Mouse (Mus musculus) embryonic facial prominence, embryonic 10.5 days (tissue): ENCODE results near the gene Ssr3. TPM values are rescaled to one million over a fixed set of nuclear protein-coding genes. Genes with fewer than 3 reads are reported as not detected.

Experiments used
- DNase-seq: peaks from one replicate; pipeline ENCODE4 v3.0.0-alpha.2; 2017; ENCODE audit warnings: low spot score
- H3K27ac ChIP-seq: fragments of 300-500 bp; sonication (generic); replicated peaks from 2 replicates; pipeline ENCODE4 v1.5.1; 2016; ENCODE audit warnings: mild to moderate bottlenecking
- H3K27me3 ChIP-seq: fragments of 300-500 bp; sonication (generic); replicated peaks from 2 replicates; pipeline ENCODE4 v1.6.1; 2016; ENCODE audit warnings: low read depth, mild to moderate bottlenecking; ENCODE audit not compliant: poor library complexity, severe bottlenecking
- H3K36me3 ChIP-seq: fragments of 300-500 bp; sonication (generic); replicated peaks from 2 replicates; pipeline ENCODE4 v1.6.1; 2016; ENCODE audit warnings: mild to moderate bottlenecking, moderate library complexity
- H3K4me1 ChIP-seq: fragments of 300-500 bp; sonication (generic); 2 replicates; pipeline ENCODE4 v1.6.1; 2016
- H3K4me3 ChIP-seq: fragments of 300-500 bp; sonication (generic); 2 replicates; pipeline ENCODE4 v1.5.1; 2016; ENCODE audit warnings: mild to moderate bottlenecking, moderate library complexity
- H3K9me3 ChIP-seq: fragments of 300-500 bp; sonication (generic); 2 replicates; pipeline ENCODE4 v1.6.1; 2016; ENCODE audit warnings: mild to moderate bottlenecking
- WGBS: fragments of 180-500 bp; shearing (Covaris S2); methylation state at CpG from one replicate; pipeline ENCODE4 v1.1.7; 2016; 5-methylcytosine and 5-hydroxymethylcytosine counted together
- polyA plus RNA-seq: library from polyadenylated mRNA; unstranded; fragments of >200 nt; fragmentation: Nextera tagmentation; extraction: Ambion mirVana; gene quantifications from 2 replicates; pipeline ENCODE4 v1.2.1, GENCODE M21; 2016

The Ssr3 gene
- polyA plus RNA-seq, 1 experiment from 2014 or later: 226 TPM

- Histone ChIP-seq H3K9me3 (no peaks in the 10 kb centered on the region), H3K27ac (no peak overlapping the region), H3K4me3 (no peak overlapping the region), H3K4me1 (peaks cover 5% of the 10 kb centered on the region; the same call in 1 of the 2 replicates), H3K36me3 (peaks cover 55% of the 10 kb centered on the region), H3K27me3 (no peaks in the 10 kb centered on the region)
- no peak for DNase-seq
- 68% methylated on average over 4 of the region's 4 CpGs for WGBS
Measured at GRCm38 (mm10) chr3:65367944-65368343, 24.5 kb downstream of the Ssr3 start.

GRCm38 (mm10) chr3:65365921-65366710 lies 26.3 kb downstream of the Ssr3 start:
- H3K36me3 ChIP-seq: peaks cover 37% of the 10 kb centered on the region
- no peak overlapping the region for H3K4me3 ChIP-seq
- H3K9me3 ChIP-seq: no peaks in the 10 kb centered on the region
- no peak overlapping the region for H3K27ac ChIP-seq
- peaks cover 5% of the 10 kb centered on the region; the same call in 1 of the 2 replicates for H3K4me1 ChIP-seq
- 88% methylated on average over 10 of the region's 10 CpGs for WGBS
- H3K27me3 ChIP-seq: no peaks in the 10 kb centered on the region
- DNase-seq: no peak

GRCm38 (mm10) chr3:65365184-65365583 lies 27.2 kb downstream of the Ssr3 start:
- H3K9me3 ChIP-seq: no peaks in the 10 kb centered on the region
- H3K4me1 ChIP-seq: peaks cover 5% of the 10 kb centered on the region; the same call in 1 of the 2 replicates
- no peak for DNase-seq
- no peak overlapping the region for H3K4me3 ChIP-seq
- WGBS: 64% methylated on average over 6 of the region's 6 CpGs
- no peaks in the 10 kb centered on the region for H3K27me3 ChIP-seq
- no peak overlapping the region for H3K27ac ChIP-seq
- H3K36me3 ChIP-seq: peaks cover 28% of the 10 kb centered on the region

- WGBS: 88% methylated on average over 1 of the region's 1 CpGs
- Histone ChIP-seq H3K9me3 (no peaks in the 10 kb centered on the region), H3K4me3 (no peak overlapping the region), H3K4me1 (peaks cover 6% of the 10 kb centered on the region), H3K27me3 (no peaks in the 10 kb centered on the region), H3K36me3 (peaks cover 18% of the 10 kb centered on the region), H3K27ac (no peak overlapping the region)
- DNase-seq: no peak
Measured at GRCm38 (mm10) chr3:65363438-65363837, 29.0 kb downstream of the Ssr3 start.

GRCm38 (mm10) chr3:65360163-65360969 lies 32.1 kb downstream of the Ssr3 start:
- no peak overlapping the region for H3K27ac ChIP-seq
- peaks cover 6% of the 10 kb centered on the region; the same call in 1 of the 2 replicates for H3K36me3 ChIP-seq
- H3K27me3 ChIP-seq: no peaks in the 10 kb centered on the region
- 84% methylated on average over 8 of the region's 8 CpGs for WGBS
- H3K9me3 ChIP-seq: no peaks in the 10 kb centered on the region
- no peak overlapping the region for H3K4me3 ChIP-seq
- peaks cover 10% of the 10 kb centered on the region for H3K4me1 ChIP-seq
- no peak for DNase-seq

GRCm38 (mm10) chr3:65358841-65359240 lies 33.6 kb downstream of the Ssr3 start:
- Histone ChIP-seq H3K4me3 (no peak overlapping the region), H3K36me3 (peaks cover 6% of the 10 kb centered on the region; the same call in 1 of the 2 replicates), H3K9me3 (no peaks in the 10 kb centered on the region), H3K27me3 (no peaks in the 10 kb centered on the region), H3K27ac (no peak overlapping the region), H3K4me1 (peaks cover 5% of the 10 kb centered on the region; the same call in 1 of the 2 replicates)
- WGBS: 84% methylated on average over 2 of the region's 2 CpGs
- DNase-seq: no peak

GRCm38 (mm10) chr3:65358275-65358674 lies 34.1 kb downstream of the Ssr3 start:
- Histone ChIP-seq H3K9me3 (no peaks in the 10 kb centered on the region), H3K27ac (no peak overlapping the region), H3K36me3 (peaks cover 3% of the 10 kb centered on the region; the same call in 1 of the 2 replicates), H3K27me3 (no peaks in the 10 kb centered on the region), H3K4me1 (peaks cover 5% of the 10 kb centered on the region; the same call in 1 of the 2 replicates), H3K4me3 (no peak overlapping the region)
- DNase-seq: no peak
- 56% methylated on average over 2 of the region's 2 CpGs for WGBS

- Histone ChIP-seq H3K27me3 (no peaks in the 10 kb centered on the region), H3K36me3 (no peaks in the 10 kb centered on the region), H3K4me1 (peaks cover 5% of the 10 kb centered on the region; the same call in 1 of the 2 replicates), H3K4me3 (no peak overlapping the region), H3K27ac (no peak overlapping the region), H3K9me3 (no peaks in the 10 kb centered on the region)
- DNase-seq: no peak
- WGBS: 84% methylated on average over 6 of the region's 6 CpGs
Measured at GRCm38 (mm10) chr3:65355479-65355878, 36.9 kb downstream of the Ssr3 start.

GRCm38 (mm10) chr3:65353263-65354037 lies 39.0 kb downstream of the Ssr3 start:
- WGBS: 76% methylated on average over 10 of the region's 10 CpGs
- Histone ChIP-seq H3K27ac (no peak overlapping the region), H3K4me3 (no peak overlapping the region), H3K27me3 (no peaks in the 10 kb centered on the region), H3K36me3 (no peaks in the 10 kb centered on the region), H3K4me1 (peaks cover 4% of the 10 kb centered on the region; the same call in 1 of the 2 replicates), H3K9me3 (no peaks in the 10 kb centered on the region)
- DNase-seq: no peak

- Histone ChIP-seq H3K27ac (no peak overlapping the region), H3K4me3 (no peak overlapping the region), H3K9me3 (no peaks in the 10 kb centered on the region), H3K36me3 (no peaks in the 10 kb centered on the region), H3K4me1 (no peaks in the 10 kb centered on the region), H3K27me3 (no peaks in the 10 kb centered on the region)
- 52% methylated on average over 4 of the region's 4 CpGs for WGBS
- no peak for DNase-seq
Measured at GRCm38 (mm10) chr3:65352278-65353127, 39.9 kb downstream of the Ssr3 start.

- no peak overlapping the region for H3K4me3 ChIP-seq
- no peak overlapping the region for H3K27ac ChIP-seq
- H3K27me3 ChIP-seq: no peaks in the 10 kb centered on the region
- WGBS: 75% methylated on average over 1 of the region's 1 CpGs
- H3K36me3 ChIP-seq: no peaks in the 10 kb centered on the region
- H3K4me1 ChIP-seq: peaks cover 4% of the 10 kb centered on the region; the same call in 1 of the 2 replicates
- no peak for DNase-seq
- no peaks in the 10 kb centered on the region for H3K9me3 ChIP-seq
Measured at GRCm38 (mm10) chr3:65346176-65346575, 46.2 kb downstream of the Ssr3 start.
